ENCODE assay signal across 16 mouse cellular contexts in the genomic region with DNA sequence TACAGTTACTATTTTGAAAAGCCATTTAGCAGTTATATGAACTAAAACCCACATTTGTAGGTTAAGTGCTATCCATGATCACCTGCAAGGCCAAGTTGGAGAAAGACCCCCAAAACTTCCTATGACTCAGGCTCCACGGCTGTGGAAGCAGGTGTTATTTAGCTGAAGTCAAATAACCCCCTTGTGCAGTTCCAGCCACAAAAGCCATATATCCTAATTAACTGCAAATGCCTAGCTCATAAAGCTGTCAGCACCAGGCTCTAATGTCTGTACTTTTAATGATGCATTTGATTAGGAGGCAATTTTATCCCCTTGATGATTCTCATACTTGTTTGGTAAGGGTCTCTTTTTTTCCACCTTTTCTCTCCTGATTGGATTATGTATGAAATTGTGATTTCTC.
"Had no signal": no experiment of that assay in that cellular context is flagged by ENCODE, and none has a peak within 500 bp of the region (broad histone marks: within the 10 kb centered on the region; RNA-seq: fewer than 3 reads in every experiment).

No protein-coding gene starts in this region.

- H3K36me3 ChIP-seq: limb, embryonic 15.5 days; liver, embryonic 12.5 days; midbrain, embryonic 15.5 days; stomach, embryonic 15.5 days had no signal

- H3K27ac ChIP-seq: layer of hippocampus, adult 2 months; limb, embryonic 15.5 days; liver, embryonic 12.5 days; midbrain, embryonic 15.5 days; stomach, embryonic 15.5 days had no signal

- DNase-seq: kidney, adult 9 months; kidney, postnatal 4 days; left cerebral cortex, postnatal 4 days; lung, embryonic 14.5 days; lung, postnatal 10 days; lung, postnatal 4 days; retina, postnatal 1 day; thymus, adult 2 months; thymus, postnatal 25 days had no signal

- H3K4me2 ChIP-seq: limb, embryonic 15.5 days; liver, embryonic 12.5 days; lung, embryonic 14.5 days; midbrain, embryonic 11.5 days; midbrain, embryonic 15.5 days; stomach, embryonic 15.5 days had no signal

- H3K4me3 ChIP-seq: layer of hippocampus, adult 2 months; limb, embryonic 15.5 days; liver, embryonic 12.5 days; midbrain, embryonic 15.5 days; stomach, embryonic 15.5 days had no signal

- ATAC-seq: intestine, postnatal 0 days; liver, embryonic 12.5 days; midbrain, embryonic 15.5 days had no signal

- H3K9me3 ChIP-seq: limb, embryonic 15.5 days; liver, embryonic 12.5 days; midbrain, embryonic 15.5 days; stomach, embryonic 15.5 days had no signal

- H3K4me1 ChIP-seq: limb, embryonic 15.5 days; liver, embryonic 12.5 days; midbrain, embryonic 15.5 days; stomach, embryonic 15.5 days had no signal

- H3K9ac ChIP-seq: limb, embryonic 15.5 days; liver, embryonic 12.5 days; lung, embryonic 14.5 days; midbrain, embryonic 15.5 days; stomach, embryonic 15.5 days had no signal

- H3K27me3 ChIP-seq: liver, embryonic 12.5 days; midbrain, embryonic 15.5 days; stomach, embryonic 15.5 days had no signal
